Mouse (Mus musculus): ENCODE results near the gene Thap4.

Thap4 gene

GRCm38 (mm10) chr1:93746179-93746578 lies 8.5 kb downstream of the Thap4 start:
- in situ Hi-C loops (cut with MboI; ENCODE audit: low sequenced_read_pairs) = no loop called here

GRCm38 (mm10) chr1:93742910-93743309 lies 11.8 kb downstream of the Thap4 start:
- in situ Hi-C loops (cut with MboI; ENCODE audit: low sequenced_read_pairs) = no loop called here

GRCm38 (mm10) chr1:93741987-93742386 lies 12.7 kb downstream of the Thap4 start:
- in situ Hi-C loops (cut with MboI; ENCODE audit: low sequenced_read_pairs) = no loop called here

GRCm38 (mm10) chr1:93740671-93741070 lies 14.0 kb downstream of the Thap4 start:
- in situ Hi-C loops (cut with MboI; ENCODE audit: low sequenced_read_pairs) = no loop called here

DNA sequence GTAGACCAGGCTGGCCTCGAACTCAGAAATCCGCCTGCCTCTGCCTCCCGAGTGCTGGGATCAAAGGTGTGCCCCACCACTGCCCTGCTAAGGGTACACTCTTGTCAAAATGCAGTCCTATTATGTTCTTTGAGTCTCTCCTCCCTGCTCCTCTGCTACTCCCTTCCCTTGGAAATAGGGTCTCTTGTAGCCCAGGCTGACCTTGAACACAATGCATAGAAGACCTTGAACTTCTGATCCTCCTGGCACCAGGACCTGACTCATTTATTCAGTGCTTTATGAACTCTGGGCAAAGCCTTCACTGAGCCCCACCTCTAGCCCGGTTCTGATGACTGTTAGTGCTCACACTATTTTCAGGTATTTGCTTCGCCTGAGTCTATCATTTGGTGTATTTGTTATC lies 17.0 kb downstream of the Thap4 start:
- in situ Hi-C loops (cut with MboI; ENCODE audit: low sequenced_read_pairs) = no loop called here

DNA sequence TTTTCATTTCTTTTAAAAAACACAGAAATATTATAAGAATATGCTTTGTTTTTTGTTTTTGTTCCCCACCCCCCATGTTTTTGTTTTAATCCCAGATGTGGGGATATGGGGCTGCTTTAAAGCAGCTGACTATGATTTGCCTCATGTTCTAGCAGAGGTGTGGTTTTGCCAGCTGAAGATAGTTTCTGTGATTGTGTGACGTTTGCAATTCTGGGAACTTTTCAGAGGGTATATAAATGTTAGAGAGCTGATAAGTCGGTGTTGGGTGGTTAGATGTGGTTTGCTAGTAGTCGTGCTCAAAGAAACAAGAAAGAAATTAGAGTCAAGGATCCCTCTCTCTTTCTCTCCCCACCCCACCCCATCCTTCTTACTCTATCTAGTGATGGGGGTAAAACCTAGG lies 18.8 kb downstream of the Thap4 start:
- in situ Hi-C loops (cut with MboI; ENCODE audit: low sequenced_read_pairs) = no loop called here

DNA sequence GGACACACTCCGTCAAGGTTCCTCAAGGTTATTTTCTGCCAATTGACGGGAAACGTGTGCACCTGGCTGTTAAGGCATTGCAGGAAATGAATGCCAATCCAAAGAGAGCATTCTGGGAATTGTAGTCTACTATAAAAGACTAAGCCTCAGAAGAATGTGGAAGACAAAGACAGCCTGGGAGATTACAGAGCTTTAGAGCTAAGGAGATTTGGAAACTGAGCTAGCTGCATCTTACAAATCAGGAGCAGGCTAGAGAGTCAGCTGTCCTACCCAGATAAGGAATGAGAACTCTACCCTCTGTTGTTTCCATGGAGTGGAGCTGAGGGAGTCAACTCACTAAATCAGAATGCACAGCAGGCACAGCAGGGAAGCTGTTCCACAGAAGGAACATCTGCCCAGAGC lies 22.8 kb downstream of the Thap4 start:
- in situ Hi-C loops (cut with MboI; ENCODE audit: low sequenced_read_pairs) = no loop called here

GRCm38 (mm10) chr1:93731103-93731502 lies 23.6 kb downstream of the Thap4 start:
- in situ Hi-C loops (cut with MboI; ENCODE audit: low sequenced_read_pairs) = no loop called here

GRCm38 (mm10) chr1:93726974-93727373 lies 27.7 kb downstream of the Thap4 start:
- in situ Hi-C loops (cut with MboI; ENCODE audit: low sequenced_read_pairs) = no loop called here

GRCm38 (mm10) chr1:93726116-93726515 lies 28.5 kb downstream of the Thap4 start:
- in situ Hi-C loops (cut with MboI; ENCODE audit: low sequenced_read_pairs) = no loop called here

DNA sequence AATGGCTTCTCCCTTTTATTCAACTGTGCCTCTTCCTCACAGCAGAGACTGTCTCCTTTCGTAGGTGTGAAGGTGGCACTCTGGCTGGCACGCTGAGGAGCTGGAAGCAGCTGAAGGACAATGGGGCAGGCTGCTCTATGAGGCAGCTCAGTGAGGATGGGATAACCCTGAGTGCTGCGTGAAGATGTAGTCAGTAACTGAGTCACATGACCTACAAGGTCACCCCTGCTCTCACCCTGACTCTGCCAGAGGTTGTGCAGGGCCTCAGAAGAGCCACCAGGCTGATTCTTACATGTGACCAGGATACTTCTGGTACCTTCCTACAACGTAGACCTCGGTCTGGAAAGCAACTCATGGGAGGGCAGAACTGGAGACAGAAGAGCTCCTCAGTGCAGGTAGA lies 29.0 kb downstream of the Thap4 start:
- in situ Hi-C loops (cut with MboI; ENCODE audit: low sequenced_read_pairs) = no loop called here

DNA sequence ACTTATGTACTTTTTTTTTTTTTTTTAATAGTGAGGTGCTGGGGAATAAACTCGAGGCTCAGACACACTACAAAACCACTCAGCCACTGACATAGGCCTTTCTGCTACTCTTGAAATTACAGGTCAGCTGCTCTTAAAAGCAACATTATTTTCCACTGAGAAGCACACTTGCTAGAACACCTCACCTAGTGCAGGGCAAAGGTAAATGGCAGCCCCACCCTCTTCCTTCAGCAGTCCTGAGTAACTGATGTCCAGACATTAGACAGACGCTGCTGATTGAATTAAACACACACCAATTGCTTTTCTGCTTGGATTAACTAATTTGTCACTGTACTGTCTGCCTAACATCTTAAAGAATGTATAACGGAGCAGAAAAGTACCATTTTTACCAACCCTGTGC lies 30.0 kb downstream of the Thap4 start:
- in situ Hi-C loops (cut with MboI; ENCODE audit: low sequenced_read_pairs) = no loop called here

DNA sequence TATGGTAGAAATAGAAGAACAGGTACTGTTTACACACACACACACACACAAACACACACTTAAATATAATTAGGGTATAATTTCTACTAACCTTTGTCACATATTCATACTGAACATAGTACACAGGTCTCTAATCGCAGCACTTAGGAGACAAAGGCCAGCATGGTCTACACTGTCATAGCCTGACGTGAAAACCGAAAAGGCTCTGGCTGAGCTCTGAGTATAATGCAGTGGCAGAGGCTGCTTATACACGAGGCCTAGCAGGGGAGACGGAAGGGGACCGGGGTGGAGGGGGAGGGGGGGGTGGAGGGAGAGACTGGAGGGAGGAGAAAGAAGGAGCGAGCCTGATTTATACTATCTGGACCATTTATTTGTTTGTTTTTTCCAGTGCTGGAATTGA lies 33.1 kb downstream of the Thap4 start:
- in situ Hi-C loops (cut with MboI; ENCODE audit: low sequenced_read_pairs) = no loop called here

DNA sequence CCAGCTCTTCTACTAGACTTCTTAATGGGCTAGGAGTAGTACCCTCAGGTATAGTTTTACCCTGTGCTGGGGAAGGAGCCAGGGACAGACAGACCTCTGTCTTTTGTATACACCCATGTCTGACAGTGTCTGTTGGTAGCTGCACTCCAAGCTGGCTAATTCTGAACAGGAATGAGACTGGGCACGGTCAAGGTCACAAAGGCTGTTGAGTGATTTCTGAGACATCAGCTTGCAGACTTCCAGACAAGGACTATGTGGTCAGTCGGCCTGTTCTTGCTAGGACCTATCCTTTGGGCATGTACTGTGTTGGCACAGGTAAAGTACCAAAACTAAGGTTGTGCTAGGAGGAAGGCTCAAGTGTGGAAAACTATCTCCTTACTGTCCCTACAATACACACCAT lies 38.5 kb downstream of the Thap4 start:
- in situ Hi-C loops (cut with MboI; ENCODE audit: low sequenced_read_pairs) = no loop called here

GRCm38 (mm10) chr1:93705389-93705788 lies 49.3 kb downstream of the Thap4 start:
- in situ Hi-C loops (cut with MboI; ENCODE audit: low sequenced_read_pairs) = no loop called here

- in situ Hi-C loops (cut with MboI; ENCODE audit: low sequenced_read_pairs) = no loop called here
Measured at GRCm38 (mm10) chr1:93704341-93704740, 50.3 kb downstream of the Thap4 start.

- in situ Hi-C loops (cut with MboI; ENCODE audit: low sequenced_read_pairs) = no loop called here
Measured at GRCm38 (mm10) chr1:93703472-93704048, 51.1 kb downstream of the Thap4 start.

DNA sequence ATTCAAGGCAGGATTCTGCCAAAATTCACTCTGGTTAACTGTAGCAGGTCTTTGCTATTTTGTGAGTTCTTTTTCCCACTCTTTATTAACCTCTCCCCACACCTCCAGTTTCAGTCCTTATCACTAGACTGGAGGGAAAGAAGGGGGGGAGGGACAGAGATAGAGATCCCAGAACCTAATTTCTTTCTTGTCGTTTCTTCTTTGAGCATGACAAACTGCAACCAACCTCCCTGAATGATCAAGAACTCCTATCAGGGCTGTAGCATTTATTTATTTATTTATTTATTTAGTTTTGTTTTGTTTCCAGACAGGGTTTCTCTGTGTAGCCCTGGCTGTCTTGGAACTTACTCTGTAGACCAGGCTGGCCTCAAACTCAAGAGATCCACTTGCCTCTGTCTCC lies 52.6 kb downstream of the Thap4 start:
- in situ Hi-C loops (cut with MboI; ENCODE audit: low sequenced_read_pairs) = no loop called here

DNA sequence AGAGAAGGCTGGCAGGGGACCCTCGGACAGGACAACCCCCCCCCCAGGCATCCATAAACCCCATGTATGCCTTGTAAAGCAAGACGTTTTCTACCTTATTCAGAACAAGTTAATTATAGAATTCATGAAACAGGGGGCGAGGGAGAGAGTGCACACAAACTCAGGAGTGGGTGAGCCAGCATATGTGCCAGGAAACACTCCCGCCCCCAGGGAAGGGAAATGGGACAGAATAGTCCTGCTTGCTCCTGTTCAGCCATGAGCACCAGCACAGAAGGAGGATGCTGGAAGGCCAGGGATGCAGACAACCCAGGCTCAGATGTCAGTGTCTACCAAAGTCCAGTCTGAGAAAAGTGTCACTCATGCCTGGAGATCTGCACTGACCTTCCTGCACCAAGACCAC lies 55.5 kb downstream of the Thap4 start:
- in situ Hi-C loops (cut with MboI; ENCODE audit: low sequenced_read_pairs) = no loop called here

DNA sequence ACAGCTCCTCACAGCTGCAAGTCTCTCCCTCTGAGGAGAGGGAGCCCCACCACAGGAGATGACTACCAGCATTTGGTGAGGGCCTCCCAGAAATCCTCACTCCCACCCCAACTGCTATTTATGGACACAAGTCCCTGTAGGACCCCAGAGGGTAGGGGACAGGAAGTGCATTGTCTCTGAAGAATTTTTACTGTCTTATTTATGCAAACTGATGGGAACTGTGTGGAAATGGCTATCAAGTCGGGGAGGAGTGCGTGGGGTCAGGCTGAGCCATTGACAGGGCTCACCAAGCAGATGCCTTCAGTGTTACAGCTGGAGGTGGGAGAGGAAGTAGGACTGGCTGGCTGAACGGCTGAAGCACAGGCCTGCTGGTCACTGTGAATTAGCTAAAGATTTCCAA lies 57.3 kb downstream of the Thap4 start:
- in situ Hi-C loops (cut with MboI; ENCODE audit: low sequenced_read_pairs) = no loop called here

DNA sequence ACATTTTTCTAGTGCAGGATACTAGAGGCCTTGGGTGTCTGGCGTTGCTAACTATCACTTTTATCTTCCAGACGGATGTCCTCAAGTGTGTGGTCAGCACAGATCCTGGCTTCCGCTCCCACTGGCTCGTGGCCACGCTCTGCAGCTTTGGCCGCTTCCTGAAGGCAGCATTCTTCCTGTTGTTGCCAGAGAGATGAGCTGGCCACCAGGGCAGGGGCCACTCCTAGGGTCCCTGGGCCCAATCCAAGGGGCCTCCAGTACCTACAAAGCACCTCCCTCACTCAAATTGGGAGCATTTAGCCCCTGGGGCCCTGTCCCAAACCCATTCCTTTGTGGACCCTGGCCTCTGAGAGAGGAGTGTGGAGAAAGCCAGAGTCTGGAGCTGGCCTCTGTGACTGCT lies 59.7 kb downstream of the Thap4 start:
- in situ Hi-C loops (cut with MboI; ENCODE audit: low sequenced_read_pairs) = no loop called here

DNA sequence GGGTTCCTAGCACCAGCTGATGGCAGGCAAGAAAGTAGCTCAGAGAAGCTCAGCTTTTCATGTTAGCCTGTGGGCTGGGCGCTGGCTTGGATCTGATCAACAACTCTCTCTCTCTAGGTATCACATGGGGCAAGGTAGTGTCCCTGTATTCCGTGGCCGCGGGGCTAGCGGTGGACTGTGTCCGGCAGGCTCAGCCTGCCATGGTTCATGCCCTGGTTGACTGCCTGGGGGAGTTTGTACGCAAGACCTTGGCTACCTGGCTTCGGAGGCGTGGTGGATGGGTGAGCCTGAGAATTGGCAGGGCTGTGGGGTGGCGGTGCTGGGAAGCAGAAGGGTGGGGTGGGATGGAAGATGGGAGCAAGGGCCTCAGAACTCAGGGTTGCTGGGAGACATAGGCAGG lies 60.7 kb downstream of the Thap4 start:
- in situ Hi-C loops (cut with MboI; ENCODE audit: low sequenced_read_pairs) = no loop called here

GRCm38 (mm10) chr1:93693502-93693901 lies 61.2 kb downstream of the Thap4 start:
- in situ Hi-C loops (cut with MboI; ENCODE audit: low sequenced_read_pairs) = no loop called here

- in situ Hi-C loops (cut with MboI; ENCODE audit: low sequenced_read_pairs) = no loop called here
Measured at GRCm38 (mm10) chr1:93692773-93693172, 61.9 kb downstream of the Thap4 start.

Data from CH12F3 (cell line).